Mouse (Mus musculus): ENCODE measurements at regions not wholly inside any gene's neighbourhood (a gene's known extent, or its start where the extent isn't known, plus 50 kb on each side); places are given as distances from the start of the nearest gene placed in this dataset.
"Not testable (repeated sequence)": the region's sequence is repeated elsewhere in the genome, so short reads cannot be mapped to it uniquely, and the experiment has no call there.

- DNase-seq = no peak
Measured at GRCm38 (mm10) chr15:59728817-59729560, 287.4 kb downstream of the 4933412E24Rik start.

GRCm38 (mm10) chr15:59728131-59728601 is 288.2 kb downstream of the 4933412E24Rik start:
- no peak for DNase-seq

GRCm38 (mm10) chr15:59725881-59726280 is 290.5 kb downstream of the 4933412E24Rik start:
- no peak for DNase-seq

DNA sequence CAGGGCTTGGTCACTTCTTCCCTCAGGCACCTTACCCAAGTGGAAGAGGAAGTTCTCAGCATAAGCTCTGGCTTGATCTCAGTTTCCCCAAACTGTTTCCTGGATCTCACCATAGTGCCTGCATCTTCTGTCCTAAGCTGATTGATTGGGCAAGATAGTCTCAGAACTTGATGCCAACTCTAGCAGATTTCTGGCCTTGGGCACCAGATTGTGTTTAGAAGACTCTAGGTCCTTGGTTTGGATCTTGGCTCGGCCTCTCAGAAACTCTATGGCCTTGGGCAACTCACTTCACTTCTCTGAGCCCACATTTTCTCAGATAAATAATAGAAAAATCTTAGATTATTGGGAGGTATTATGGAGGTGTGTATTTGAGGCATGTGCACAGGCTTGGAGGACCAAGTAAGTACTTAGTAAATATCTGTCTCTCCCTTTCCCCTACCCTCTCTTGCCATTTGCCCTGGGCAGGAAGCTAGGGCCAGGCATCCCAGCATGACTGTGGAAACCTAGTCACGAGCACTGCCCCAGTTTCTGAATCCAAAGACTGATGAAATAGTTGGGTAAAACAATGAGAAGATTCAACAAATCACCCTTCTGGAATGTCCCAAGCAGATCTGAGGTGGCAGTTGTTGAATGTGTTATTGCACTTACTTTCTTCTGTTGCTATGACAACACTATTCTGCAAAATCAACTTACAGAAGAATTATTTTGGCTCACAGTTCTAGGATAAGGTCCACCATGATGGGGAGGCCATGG is 293.6 kb downstream of the 4933412E24Rik start:
- no peak for DNase-seq

DNA sequence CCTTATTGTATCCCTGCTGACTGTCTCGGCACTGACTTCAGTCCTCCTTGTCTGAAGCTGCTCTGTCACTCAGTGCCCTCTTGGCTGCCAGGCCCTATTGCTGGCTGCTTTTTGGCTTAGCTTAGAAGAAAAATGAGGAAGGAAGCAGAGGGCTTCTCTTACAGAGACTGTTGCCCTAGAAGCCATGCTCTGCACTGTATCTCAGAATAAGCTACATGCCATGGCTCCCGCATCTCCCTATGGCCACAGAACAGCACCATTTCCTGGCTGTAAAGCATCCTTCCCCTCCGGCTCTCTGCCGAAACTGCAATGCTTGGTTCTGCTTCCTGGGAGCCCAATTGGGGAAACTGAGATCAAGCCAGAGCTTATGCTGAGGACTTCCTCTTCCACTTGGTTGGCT is 295.0 kb downstream of the 4933412E24Rik start:
- DNase-seq = no peak

DNA sequence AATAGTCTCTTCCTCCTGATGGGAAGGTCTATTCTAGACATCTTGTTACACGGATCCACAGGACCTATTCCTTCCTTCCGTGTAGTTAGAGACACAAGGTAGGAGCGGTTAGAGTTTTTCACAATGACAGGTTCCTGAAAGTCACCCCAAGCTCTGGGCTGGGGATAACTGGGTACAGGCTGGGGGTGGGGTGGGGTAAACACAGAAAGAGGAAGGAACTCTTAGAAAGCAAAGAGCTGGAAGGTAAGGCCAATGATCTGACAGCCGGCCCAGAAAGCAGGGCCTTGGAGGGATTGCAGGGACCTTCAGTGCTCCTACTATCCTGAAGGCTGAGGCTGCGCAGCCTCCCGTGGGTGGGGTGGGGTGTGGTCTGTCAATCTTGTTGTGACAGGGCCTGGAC is 295.4 kb downstream of the 4933412E24Rik start:
- DNase-seq = no peak

GRCm38 (mm10) chr15:59720149-59720548 is 296.3 kb downstream of the 4933412E24Rik start:
- DNase-seq = no peak

GRCm38 (mm10) chr15:59719383-59720128 is 296.9 kb downstream of the 4933412E24Rik start:
- not testable (repeated sequence) for DNase-seq

DNA sequence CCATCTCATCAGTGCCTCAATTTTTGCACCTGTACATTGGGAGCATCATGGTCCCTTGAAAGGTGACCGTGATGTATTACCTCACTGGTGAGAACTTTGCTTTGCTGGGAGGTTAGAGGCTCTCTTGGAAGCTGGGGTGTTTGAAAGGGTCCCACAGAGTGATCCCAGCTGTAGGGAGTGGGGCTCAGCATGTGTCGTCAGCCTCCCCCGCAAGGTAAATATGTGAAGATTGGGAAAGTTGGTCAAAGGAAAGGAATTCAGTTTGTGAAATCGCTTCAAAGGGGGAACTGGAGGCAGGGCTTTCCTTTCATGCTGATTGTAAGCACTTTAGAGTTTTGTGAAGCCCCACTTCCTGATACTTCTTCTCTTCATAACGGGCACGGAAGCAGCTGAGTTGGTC is 299.5 kb downstream of the 4933412E24Rik start:
- no peak for DNase-seq

GRCm38 (mm10) chr15:59715951-59716350 is 300.5 kb downstream of the 4933412E24Rik start:
- no peak for DNase-seq

GRCm38 (mm10) chr15:59713965-59714739 is 302.3 kb downstream of the 4933412E24Rik start:
- DNase-seq = no peak

- no peak for DNase-seq
Measured at GRCm38 (mm10) chr15:59712077-59712752, 304.2 kb downstream of the 4933412E24Rik start.

DNA sequence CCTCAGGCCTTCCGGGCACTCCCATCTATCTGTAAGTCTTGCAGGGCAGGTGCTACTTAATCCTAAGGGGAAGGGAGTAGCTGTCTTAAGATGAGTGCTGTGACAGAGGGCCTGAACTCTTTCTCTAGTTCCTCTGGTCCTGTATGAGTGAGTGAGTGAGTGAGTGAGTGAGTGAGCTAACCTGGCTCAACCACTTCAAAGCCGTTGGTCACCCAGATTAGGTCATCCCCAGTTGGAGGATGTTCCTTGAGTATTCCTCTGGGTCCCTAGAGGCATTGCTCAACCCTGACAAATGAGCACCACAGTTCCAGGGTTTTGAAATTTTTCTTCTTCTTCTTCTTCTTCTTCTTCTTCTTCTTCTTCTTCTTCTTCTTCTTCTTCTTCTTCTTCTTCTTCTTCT is 306.5 kb downstream of the 4933412E24Rik start:
- no peak for DNase-seq

DNA sequence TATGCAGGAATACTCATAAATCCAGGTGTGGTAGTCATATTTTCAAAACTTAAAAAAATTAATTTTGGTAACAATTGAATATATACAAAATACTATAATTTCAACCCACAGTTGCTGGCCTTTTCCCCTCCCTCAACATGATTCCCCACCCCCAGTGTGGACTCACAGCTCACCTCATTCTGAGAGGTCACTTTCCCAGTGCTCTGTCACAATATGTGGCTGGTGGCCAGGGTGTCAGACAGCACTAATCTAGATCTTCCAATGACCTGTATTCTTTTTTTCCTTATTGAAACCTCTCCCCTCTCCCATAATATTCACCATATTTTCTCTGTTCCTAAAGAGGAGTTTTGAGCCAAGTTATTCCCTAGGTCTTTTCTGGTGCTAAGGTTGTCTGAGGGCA is 308.0 kb downstream of the 4933412E24Rik start:
- no peak for DNase-seq

DNA sequence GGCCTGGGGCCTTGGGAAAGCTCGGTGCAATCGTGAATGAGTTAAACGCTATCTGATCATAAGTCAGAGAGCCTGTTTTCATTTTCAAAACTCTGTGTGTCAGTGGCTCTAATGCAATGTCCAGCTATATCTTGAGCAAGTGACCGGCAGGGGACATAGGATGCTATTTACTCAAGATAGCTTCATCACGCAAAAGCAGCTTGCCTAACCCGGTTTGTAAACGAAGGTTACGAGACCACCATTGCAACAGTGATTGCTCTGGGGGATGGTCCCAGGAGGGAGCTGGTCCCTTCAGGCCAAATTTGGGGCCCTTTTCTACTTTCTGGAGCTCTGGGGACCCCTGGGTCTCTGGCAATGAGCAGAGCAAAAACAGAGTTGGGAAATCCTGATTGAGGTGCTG is 309.3 kb downstream of the 4933412E24Rik start:
- no peak for DNase-seq
